Mouse (Mus musculus): Measurements from ENCODE around the gene Dusp1. TPM values are rescaled to one million over a fixed set of nuclear protein-coding genes. Genes with fewer than 3 reads are reported as not detected.
A peak's percentile ranks its signal among the peaks of the same experiment; 100 is the strongest.

Gene Dusp1
- polyA plus RNA-seq, 1 experiment from 2014 or later, result 19.4 TPM

GRCm38 (mm10) chr17:26506997-26507871 is 54.7 kb downstream of the Dusp1 start:
- H3K36me3 ChIP-seq, result peaks cover 5% of the 10 kb centered on the region; the same call in 1 of the 2 replicates
- no peaks in the 10 kb centered on the region for H3K27me3 ChIP-seq
- H3K9ac ChIP-seq, result peak overlapping the region; percentile 81
- 21% methylated on average over 24 of the region's 24 CpGs for WGBS
- peaks cover 46% of the 10 kb centered on the region for H3K4me1 ChIP-seq
- H3K4me3 ChIP-seq, result peak overlapping the region; percentile 80
- H3K27ac ChIP-seq, result peak overlapping the region; percentile 96
- H3K9me3 ChIP-seq, result no peaks in the 10 kb centered on the region
- peak overlapping the region; percentile 81 for H3K4me2 ChIP-seq (replicated peaks)
- ATAC-seq (ENCODE audit: insufficient number of reproducible peaks, insufficient read depth, low FRiP score, low TSS enrichment), result no peak; the same call in 1 of the 2 replicates

GRCm38 (mm10) chr17:26506031-26506641 is 55.8 kb downstream of the Dusp1 start:
- peak overlapping the region; percentile 80 for H3K4me3 ChIP-seq
- peak overlapping the region; percentile 81 for H3K4me2 ChIP-seq (replicated peaks)
- H3K27me3 ChIP-seq, result no peaks in the 10 kb centered on the region
- 0 out of 2 replicates have a peak overlapping the region, but pooled peaks have one; percentile 27 for H3K9ac ChIP-seq
- ATAC-seq (ENCODE audit: insufficient number of reproducible peaks, insufficient read depth, low FRiP score, low TSS enrichment), result no peak
- H3K9me3 ChIP-seq, result no peaks in the 10 kb centered on the region
- 0 out of 2 replicates have a peak overlapping the region, but pooled peaks have one; percentile 11 for H3K27ac ChIP-seq
- 76% methylated on average over 14 of the region's 14 CpGs for whole genome bisulfite sequencing
- peaks cover 46% of the 10 kb centered on the region for H3K4me1 ChIP-seq
- H3K36me3 ChIP-seq, result peaks cover 5% of the 10 kb centered on the region; the same call in 1 of the 2 replicates

GRCm38 (mm10) chr17:26505181-26505581 is 56.7 kb downstream of the Dusp1 start:
- H3K4me1 ChIP-seq, result peaks cover 46% of the 10 kb centered on the region
- no peak overlapping the region for H3K4me2 ChIP-seq (replicated peaks)
- peaks cover 5% of the 10 kb centered on the region; the same call in 1 of the 2 replicates for H3K36me3 ChIP-seq
- no peak for ATAC-seq (ENCODE audit: insufficient number of reproducible peaks, insufficient read depth, low FRiP score, low TSS enrichment)
- H3K27me3 ChIP-seq, result no peaks in the 10 kb centered on the region
- H3K9me3 ChIP-seq, result no peaks in the 10 kb centered on the region
- no peak overlapping the region for H3K9ac ChIP-seq
- WGBS, result 79% methylated on average over 3 of the region's 3 CpGs
- H3K27ac ChIP-seq, result no peak overlapping the region
- no peak overlapping the region for H3K4me3 ChIP-seq

- Histone ChIP-seq H3K36me3 (peaks cover 5% of the 10 kb centered on the region; the same call in 1 of the 2 replicates), H3K27me3 (no peaks in the 10 kb centered on the region), H3K9ac (no peak overlapping the region), H3K9me3 (no peaks in the 10 kb centered on the region), H3K4me2 (replicated peaks) (peak overlapping the region; percentile 55), H3K27ac (peak overlapping the region; percentile 89), H3K4me1 (peaks cover 41% of the 10 kb centered on the region), H3K4me3 (no peak overlapping the region)
- 36% methylated on average over 11 of the region's 11 CpGs for WGBS
- ATAC-seq (ENCODE audit: insufficient number of reproducible peaks, insufficient read depth, low FRiP score, low TSS enrichment), result no peak
Measured at GRCm38 (mm10) chr17:26503981-26504671, 57.8 kb downstream of the Dusp1 start.

- Histone ChIP-seq H3K9ac (peak overlapping the region; percentile 41), H3K4me3 (peak overlapping the region; percentile 28), H3K27ac (peak overlapping the region; percentile 89), H3K9me3 (no peaks in the 10 kb centered on the region), H3K27me3 (no peaks in the 10 kb centered on the region), H3K36me3 (peaks cover 5% of the 10 kb centered on the region; the same call in 1 of the 2 replicates), H3K4me2 (replicated peaks) (peak overlapping the region; percentile 55), H3K4me1 (peaks cover 40% of the 10 kb centered on the region)
- peak; percentile 52; the same call in 1 of the 2 replicates for ATAC-seq (ENCODE audit: insufficient number of reproducible peaks, insufficient read depth, low FRiP score, low TSS enrichment)
- 3% methylated on average over 20 of the region's 20 CpGs for WGBS
Measured at GRCm38 (mm10) chr17:26502808-26503671, 58.9 kb downstream of the Dusp1 start.

GRCm38 (mm10) chr17:26501826-26502225 is 60.1 kb downstream of the Dusp1 start:
- H3K4me1 ChIP-seq, result peaks cover 37% of the 10 kb centered on the region
- H3K27me3 ChIP-seq, result no peaks in the 10 kb centered on the region
- no peak overlapping the region for H3K9ac ChIP-seq
- no peak for ATAC-seq (ENCODE audit: insufficient number of reproducible peaks, insufficient read depth, low FRiP score, low TSS enrichment)
- H3K9me3 ChIP-seq, result no peaks in the 10 kb centered on the region
- H3K36me3 ChIP-seq, result peaks cover 5% of the 10 kb centered on the region; the same call in 1 of the 2 replicates
- 85% methylated on average over 5 of the region's 5 CpGs for WGBS
- no peak overlapping the region for H3K27ac ChIP-seq
- no peak overlapping the region for H3K4me2 ChIP-seq (replicated peaks)
- no peak overlapping the region for H3K4me3 ChIP-seq

GRCm38 (mm10) chr17:26498626-26499025 is 63.3 kb downstream of the Dusp1 start:
- Histone ChIP-seq H3K27ac (no peak overlapping the region), H3K9ac (no peak overlapping the region), H3K4me1 (peaks cover 9% of the 10 kb centered on the region), H3K9me3 (no peaks in the 10 kb centered on the region), H3K27me3 (no peaks in the 10 kb centered on the region), H3K4me2 (replicated peaks) (no peak overlapping the region), H3K36me3 (no peaks in the 10 kb centered on the region), H3K4me3 (no peak overlapping the region)
- 55% methylated on average over 1 of the region's 1 CpGs for WGBS
- no peak for ATAC-seq (ENCODE audit: insufficient number of reproducible peaks, insufficient read depth, low FRiP score, low TSS enrichment)

- no peaks in the 10 kb centered on the region for H3K4me1 ChIP-seq
- H3K27ac ChIP-seq, result no peak overlapping the region
- H3K36me3 ChIP-seq, result no peaks in the 10 kb centered on the region
- no peak overlapping the region for H3K4me2 ChIP-seq (replicated peaks)
- peaks cover 8% of the 10 kb centered on the region; the same call in 1 of the 2 replicates for H3K9me3 ChIP-seq
- ATAC-seq (ENCODE audit: insufficient number of reproducible peaks, insufficient read depth, low FRiP score, low TSS enrichment), result no peak
- no peaks in the 10 kb centered on the region for H3K27me3 ChIP-seq
- no peak overlapping the region for H3K4me3 ChIP-seq
- no peak overlapping the region for H3K9ac ChIP-seq
- WGBS, result 61% methylated on average over 5 of the region's 5 CpGs
Measured at GRCm38 (mm10) chr17:26497416-26497923, 64.5 kb downstream of the Dusp1 start.

- 85% methylated on average over 4 of the region's 4 CpGs for WGBS
- H3K27me3 ChIP-seq, result no peaks in the 10 kb centered on the region
- ATAC-seq (ENCODE audit: insufficient number of reproducible peaks, insufficient read depth, low FRiP score, low TSS enrichment), result no peak
- H3K9ac ChIP-seq, result no peak overlapping the region
- H3K36me3 ChIP-seq, result no peaks in the 10 kb centered on the region
- no peak overlapping the region for H3K27ac ChIP-seq
- H3K4me1 ChIP-seq, result no peaks in the 10 kb centered on the region
- H3K4me2 ChIP-seq (replicated peaks), result no peak overlapping the region
- H3K4me3 ChIP-seq, result no peak overlapping the region
- peaks cover 8% of the 10 kb centered on the region; the same call in 1 of the 2 replicates for H3K9me3 ChIP-seq
Measured at GRCm38 (mm10) chr17:26494642-26495468, 67.1 kb downstream of the Dusp1 start.

GRCm38 (mm10) chr17:26492246-26492645 is 69.7 kb downstream of the Dusp1 start:
- Histone ChIP-seq H3K9me3 (peaks cover 8% of the 10 kb centered on the region; the same call in 1 of the 2 replicates), H3K4me1 (no peaks in the 10 kb centered on the region), H3K9ac (no peak overlapping the region), H3K4me2 (replicated peaks) (no peak overlapping the region), H3K36me3 (no peaks in the 10 kb centered on the region), H3K4me3 (no peak overlapping the region), H3K27ac (no peak overlapping the region), H3K27me3 (no peaks in the 10 kb centered on the region)
- WGBS, result 72% methylated on average over 3 of the region's 3 CpGs
- ATAC-seq (ENCODE audit: insufficient number of reproducible peaks, insufficient read depth, low FRiP score, low TSS enrichment), result no peak

Data from embryonic facial prominence, embryonic 12.5 days (tissue).